Mouse (Mus musculus): Measurements from ENCODE around the gene Gpr150. TPM values are rescaled to one million over a fixed set of nuclear protein-coding genes. Genes with fewer than 3 reads are reported as not detected.

The Gpr150 gene
- 0.05 TPM in 1 of 2 replicates, not detected in the other for polyA plus RNA-seq (2012; rRNA removed)

DNA sequence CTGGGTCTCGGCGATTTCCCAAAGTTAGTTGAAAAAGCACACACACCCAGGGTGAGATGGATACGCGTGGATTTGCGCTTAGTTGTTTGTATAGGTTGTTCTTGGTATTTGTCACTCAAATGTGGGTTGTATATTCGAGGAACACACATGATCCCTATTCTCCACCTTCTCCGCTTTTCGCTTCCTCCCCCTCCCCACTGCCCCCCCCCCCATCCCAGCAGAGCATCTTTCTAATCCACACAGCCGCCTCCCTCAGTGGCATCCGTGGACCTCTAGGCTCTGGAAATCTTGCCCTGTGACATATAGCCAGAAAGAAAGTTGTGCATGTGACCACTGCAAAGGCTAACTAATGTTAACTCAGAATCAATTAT is at the start of gene Gpr150:
Gene Gpr150, minus strand, starts transcription at position 101 of the 371 bp plus-strand sequence.
- WGBS = 19% methylated on average over 10 of the region's 10 CpGs
- no peak for DNase-seq (ENCODE audit: low read depth, low spot score)

- WGBS = 95% methylated on average over 2 of the region's 2 CpGs
Observed at GRCm38 (mm10) chr13:76101989-76102388, 45.2 kb upstream of the Gpr150 start.

GRCm38 (mm10) chr13:76098493-76099303 is 41.9 kb upstream of the Gpr150 start, which contains the start of the genes Arsk and Ttc37:
Gene Arsk (minus strand): TSS chr13:76098660.
Gene Ttc37 (plus strand): TSS chr13:76098734.
- under 1% methylated on average over 34 of the region's 34 CpGs for WGBS
- DNase-seq (ENCODE audit: low read depth, low spot score) = peak; percentile 82

More at GRCm38 (mm10) chr13:76101989-76102388, 45.2 kb upstream of the Gpr150 start:
- no peak for DNase-seq (ENCODE audit: low read depth, low spot score)

DNA sequence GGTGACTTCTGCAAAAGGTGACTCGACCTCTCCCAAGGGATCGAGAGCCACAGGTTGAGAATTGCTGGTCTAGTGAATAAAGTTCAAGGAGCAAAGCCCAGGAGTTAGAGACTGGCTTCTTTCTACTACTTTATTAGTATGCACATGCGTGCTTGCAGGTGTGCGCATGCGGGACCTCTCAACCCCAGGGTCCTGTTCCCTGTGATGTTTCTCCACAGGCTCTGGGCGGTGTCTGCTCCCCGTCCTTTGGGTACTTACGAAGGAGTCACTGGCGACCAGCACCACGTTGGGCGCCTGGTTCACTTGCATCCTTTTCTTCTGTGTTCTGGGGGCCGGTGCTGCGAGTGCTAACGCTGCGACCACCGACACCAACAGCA is 41.3 kb upstream of the Gpr150 start:
- WGBS = 2% methylated on average over 16 of the region's 16 CpGs
- DNase-seq (ENCODE audit: low read depth, low spot score) = peak; percentile 21

GRCm38 (mm10) chr13:76074323-76074722 is 17.5 kb upstream of the Gpr150 start:
- 71% methylated on average over 1 of the region's 1 CpGs for WGBS
- DNase-seq (ENCODE audit: low read depth, low spot score) = no peak

DNA sequence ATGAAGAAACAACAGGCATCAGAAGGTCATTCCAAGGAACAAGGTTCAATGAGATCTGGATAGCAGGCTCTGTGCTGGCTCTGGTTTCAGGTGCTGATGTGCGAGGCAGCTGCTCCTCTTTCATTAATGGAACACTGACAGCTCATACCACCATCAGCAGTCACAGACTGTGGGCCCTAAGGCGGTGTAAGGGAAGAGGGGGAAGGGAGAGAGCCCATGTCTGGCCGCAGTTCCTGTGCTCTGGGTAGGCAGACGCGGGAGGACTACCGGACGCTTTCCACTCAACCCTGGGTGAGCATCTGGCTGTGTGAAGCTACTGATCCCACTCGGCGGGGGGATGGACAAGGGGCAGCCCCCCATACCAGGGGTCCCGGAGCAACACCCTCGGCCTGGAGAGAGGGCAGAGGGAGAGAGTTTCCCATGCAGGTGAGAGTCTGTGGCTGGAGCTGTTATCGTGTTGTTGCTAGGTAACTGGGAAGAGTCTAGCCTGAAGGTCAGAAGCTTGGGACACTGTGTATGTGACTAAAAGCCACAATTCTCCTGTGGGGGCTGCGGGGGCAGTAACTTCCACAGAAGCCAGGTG is 7.7 kb upstream of the Gpr150 start:
- no peak for DNase-seq (ENCODE audit: low read depth, low spot score)
- WGBS = 90% methylated on average over 13 of the region's 13 CpGs

DNA sequence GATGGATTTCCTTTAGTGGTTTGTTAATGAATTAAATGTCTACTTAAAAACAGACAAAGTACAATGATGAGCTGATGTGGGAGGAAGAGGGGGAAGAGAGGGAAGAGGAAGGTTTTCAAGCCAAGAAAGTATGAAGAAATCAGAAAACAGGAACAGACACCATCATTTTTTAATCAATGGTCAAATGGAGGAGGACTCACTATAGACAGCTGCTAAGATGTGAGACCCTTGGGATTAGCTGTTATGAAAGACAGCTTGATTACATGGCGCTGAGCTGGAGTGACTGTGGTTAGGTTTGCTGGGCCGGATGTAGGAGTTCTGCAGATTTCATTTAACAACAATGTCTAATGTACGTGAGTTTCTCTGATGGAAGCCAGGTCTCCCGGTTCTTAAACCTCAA is 6.8 kb upstream of the Gpr150 start:
- DNase-seq (ENCODE audit: low read depth, low spot score) = no peak
- 90% methylated on average over 4 of the region's 4 CpGs for WGBS

GRCm38 (mm10) chr13:76062569-76062968 is 5.8 kb upstream of the Gpr150 start:
- WGBS = 91% methylated on average over 3 of the region's 3 CpGs
- no peak for DNase-seq (ENCODE audit: low read depth, low spot score)

GRCm38 (mm10) chr13:76062126-76062525 is 5.3 kb upstream of the Gpr150 start:
- no peak for DNase-seq (ENCODE audit: low read depth, low spot score)
- 68% methylated on average over 3 of the region's 3 CpGs for WGBS

- 77% methylated on average over 4 of the region's 4 CpGs for WGBS
Observed at GRCm38 (mm10) chr13:76059591-76059990, 2.8 kb upstream of the Gpr150 start.

GRCm38 (mm10) chr13:76057267-76058069 is 672 bp upstream of the Gpr150 start:
- no peak for DNase-seq (ENCODE audit: low read depth, low spot score)
- WGBS = 74% methylated on average over 10 of the region's 10 CpGs

More at GRCm38 (mm10) chr13:76059591-76059990, 2.8 kb upstream of the Gpr150 start:
- no peak for DNase-seq (ENCODE audit: low read depth, low spot score)

- under 1% methylated on average over 34 of the region's 34 CpGs for WGBS
- peak; percentile 16 for DNase-seq (ENCODE audit: low read depth, low spot score)
Observed at GRCm38 (mm10) chr13:76056261-76056724, 503 bp downstream of the Gpr150 start.

- 2% methylated on average over 59 of the region's 59 CpGs for whole genome bisulfite sequencing
- DNase-seq (ENCODE audit: low read depth, low spot score) = no peak
Observed at GRCm38 (mm10) chr13:76055391-76056232, 1.2 kb downstream of the Gpr150 start.

DNA sequence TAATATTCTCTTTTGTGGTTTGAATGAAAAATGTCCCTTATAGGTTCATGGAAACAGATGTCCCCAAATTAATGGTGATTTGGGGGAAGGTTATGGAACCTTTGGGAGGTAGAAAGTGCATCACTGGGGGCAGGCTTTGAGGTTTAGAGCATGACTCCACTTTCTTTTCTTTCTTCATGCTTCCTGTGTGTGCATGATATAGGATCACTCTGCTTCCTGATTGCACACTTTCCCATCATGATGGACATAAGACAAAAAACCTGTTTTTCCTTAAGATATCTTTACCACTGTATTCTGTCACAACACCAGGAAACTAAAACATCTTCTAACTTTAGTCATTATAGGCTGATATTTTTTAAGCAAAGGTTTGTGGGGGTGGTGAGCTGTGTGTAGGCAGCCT is 11.8 kb downstream of the Gpr150 start:
- no peak for DNase-seq (ENCODE audit: low read depth, low spot score)

DNA sequence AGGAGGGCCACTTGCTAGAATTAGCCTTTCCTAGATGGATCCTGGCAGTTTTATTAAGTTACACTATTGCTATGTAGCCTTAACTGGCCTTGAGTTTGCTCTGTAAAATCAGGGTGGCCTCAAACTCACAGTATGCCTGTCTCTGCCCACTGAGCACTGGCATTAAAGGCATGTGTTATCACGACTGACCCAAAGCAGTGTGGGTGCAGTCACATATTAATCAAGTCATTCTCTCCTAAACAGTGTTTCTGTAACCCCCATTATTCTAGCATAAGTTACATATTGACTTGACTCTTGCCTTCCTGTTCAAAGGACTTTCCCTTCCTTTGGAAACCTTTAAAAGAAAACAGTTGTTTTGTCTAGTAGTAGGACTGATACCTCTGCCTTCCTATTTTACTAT is 14.3 kb downstream of the Gpr150 start:
- 44% methylated on average over 1 of the region's 1 CpGs for WGBS
- no peak for DNase-seq (ENCODE audit: low read depth, low spot score)

DNA sequence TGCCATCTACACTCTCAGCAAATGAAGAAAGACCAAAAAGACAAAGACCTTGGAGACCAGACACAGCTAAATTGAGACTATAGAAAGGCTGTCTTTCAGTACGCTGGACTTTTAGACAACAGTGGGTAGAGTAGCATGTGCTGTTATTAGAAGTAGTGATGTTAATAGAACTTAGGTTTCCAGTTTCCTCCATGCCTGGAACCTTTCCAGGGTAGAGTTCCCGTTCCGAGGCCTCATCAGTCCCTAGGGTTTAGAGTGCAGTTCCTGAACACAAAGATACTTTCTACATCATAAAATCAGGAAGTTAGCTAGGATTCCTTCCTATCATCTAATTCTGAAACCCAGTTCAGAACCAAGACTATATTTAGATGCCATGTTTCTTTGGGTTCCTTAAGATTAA is 32.2 kb downstream of the Gpr150 start:
- no peak for DNase-seq (ENCODE audit: low read depth, low spot score)
- WGBS = 61% methylated on average over 3 of the region's 3 CpGs

DNA sequence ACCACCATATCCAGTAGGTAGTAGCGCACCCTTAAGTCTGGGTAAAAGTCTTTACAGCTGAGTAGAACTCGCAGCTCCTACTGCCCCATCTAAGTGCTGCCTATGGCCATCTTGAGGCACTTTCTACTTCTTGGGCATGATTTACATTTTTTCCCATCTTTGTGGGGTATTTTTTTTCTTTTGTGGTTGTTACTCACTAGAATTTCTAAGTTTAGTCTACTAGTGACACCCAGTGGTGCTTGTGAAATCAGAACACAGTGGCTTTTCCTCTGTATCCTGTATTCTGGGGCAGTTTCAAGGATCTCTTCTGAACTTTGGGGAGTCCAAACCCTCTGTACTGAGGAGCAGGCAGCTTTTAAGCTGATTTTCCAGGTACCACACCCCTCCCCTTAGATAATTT is 35.0 kb downstream of the Gpr150 start:
- 86% methylated on average over 2 of the region's 2 CpGs for WGBS
- no peak for DNase-seq (ENCODE audit: low read depth, low spot score)

- DNase-seq (ENCODE audit: low read depth, low spot score) = peak; percentile 24
- 25% methylated on average over 5 of the region's 5 CpGs for WGBS
Observed at GRCm38 (mm10) chr13:76018844-76019400, 37.9 kb downstream of the Gpr150 start.
